Mouse (Mus musculus): ENCODE results near the gene Pde6d. TPM values are rescaled to one million over a fixed set of nuclear protein-coding genes. Genes with fewer than 3 reads are reported as not detected.

The Pde6d gene
- polyA plus RNA-seq (2016; fragmentation: Nextera tagmentation; extraction: Ambion mirVana): 44.0 and 48.0 TPM in 2 replicates

DNA sequence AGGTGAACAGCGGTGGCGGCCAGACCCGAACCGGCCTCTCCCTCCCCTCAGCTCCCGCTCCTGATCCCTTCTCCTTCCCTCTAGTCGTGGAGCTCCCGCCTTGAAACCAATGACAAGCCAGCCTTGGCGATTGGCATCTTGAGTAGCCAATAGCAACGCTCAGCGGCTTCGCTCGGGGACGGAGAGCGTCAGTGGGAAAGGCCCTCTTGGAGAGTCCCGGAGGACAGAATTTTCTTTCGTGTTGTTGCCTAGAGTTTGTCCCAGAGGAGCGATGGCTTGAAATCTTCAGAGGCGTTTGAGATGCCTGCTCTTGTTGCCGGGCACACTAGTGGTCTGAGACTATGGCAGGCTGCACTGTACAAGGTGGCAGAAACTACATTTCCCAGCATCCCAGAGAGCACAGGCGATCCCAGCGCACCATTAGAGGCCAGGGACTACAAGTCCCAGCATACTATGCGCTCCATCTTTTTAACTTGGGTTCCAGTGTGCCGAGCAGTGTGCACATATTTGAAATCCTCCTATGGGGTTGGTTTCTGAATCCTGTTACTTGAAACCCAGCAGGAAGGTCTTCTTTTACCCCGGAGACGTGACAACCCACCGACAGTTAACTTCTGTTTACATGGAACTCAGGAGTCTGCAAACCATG lies at the start of gene Pde6d, which contains the start of gene Cops7b:
Gene Pde6d, minus strand, starts transcription at position 179 of the 646 bp plus-strand sequence.
Gene Cops7b, plus strand, starts transcription at position 454 of the 646 bp plus-strand sequence.
- peak within 1 kb of the TSS; percentile 92 for H3K9ac ChIP-seq

GRCm38 (mm10) chr1:86630527-86630926 lies 48.1 kb upstream of the Pde6d start:
- Histone ChIP-seq H3K4me3 (no peak overlapping the region), H3K9me3 (replicated peaks) (no peaks in the 10 kb centered on the region), H3K4me2 (no peak overlapping the region), H3K27me3 (replicated peaks) (no peaks in the 10 kb centered on the region), H3K27ac (no peak overlapping the region), H3K9ac (no peak overlapping the region), H3K36me3 (no peaks in the 10 kb centered on the region), H3K4me1 (no peaks in the 10 kb centered on the region)
- WGBS (ENCODE audit: insufficient replicate concordance): 56% methylated on average over 4 of the region's 4 CpGs
- no peak for ATAC-seq

More for the DNA sequence above, at the start of gene Pde6d, which contains the start of gene Cops7b:
- WGBS (ENCODE audit: insufficient replicate concordance): under 1% methylated on average over 26 of the region's 26 CpGs
- no peaks in the 10 kb centered on the region for H3K27me3 ChIP-seq (replicated peaks)
- peak; percentile 97 for ATAC-seq
- H3K27ac ChIP-seq: peak within 1 kb of the TSS; percentile 74
- peak within 1 kb of the TSS; percentile 94 for H3K4me2 ChIP-seq
- no peaks in the 10 kb centered on the region for H3K9me3 ChIP-seq (replicated peaks)
- H3K36me3 ChIP-seq: peaks cover 5% of the 10 kb centered on the region; the same call in 1 of the 2 replicates
- peaks cover 42% of the 10 kb centered on the region for H3K4me1 ChIP-seq
- peak within 1 kb of the TSS; percentile 83 for H3K4me3 ChIP-seq

DNA sequence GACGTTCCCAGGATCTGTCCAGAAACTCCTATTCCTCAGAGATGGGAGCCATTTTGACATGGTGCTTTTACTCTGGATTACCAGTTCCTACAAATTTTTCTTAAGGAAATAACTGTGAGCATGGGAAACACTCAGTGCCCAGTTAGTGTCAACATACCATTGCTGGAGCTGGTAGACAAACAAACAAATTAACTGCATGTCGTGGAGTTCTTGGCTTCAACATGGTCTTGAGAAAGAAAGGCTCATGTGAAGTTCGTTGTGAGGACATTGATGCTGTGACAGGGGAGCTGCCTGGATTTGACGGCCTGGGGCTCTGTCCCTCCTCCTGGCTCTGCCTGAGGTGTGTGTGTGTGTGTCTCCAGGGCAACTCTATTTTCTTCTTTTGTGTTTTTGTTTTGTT lies 47.5 kb upstream of the Pde6d start:
- Histone ChIP-seq H3K27me3 (replicated peaks) (no peaks in the 10 kb centered on the region), H3K27ac (no peak overlapping the region), H3K9me3 (replicated peaks) (no peaks in the 10 kb centered on the region), H3K4me1 (no peaks in the 10 kb centered on the region), H3K9ac (no peak overlapping the region), H3K4me3 (no peak overlapping the region), H3K4me2 (no peak overlapping the region), H3K36me3 (no peaks in the 10 kb centered on the region)
- ATAC-seq: no peak
- WGBS (ENCODE audit: insufficient replicate concordance): 50% methylated on average over 4 of the region's 4 CpGs

- WGBS (ENCODE audit: insufficient replicate concordance): 64% methylated on average over 3 of the region's 3 CpGs
- no peak for ATAC-seq
- H3K27me3 ChIP-seq (replicated peaks): no peaks in the 10 kb centered on the region
These were observed 45.8 kb upstream of the Pde6d start for GRCm38 (mm10) chr1:86628270-86628669.

DNA sequence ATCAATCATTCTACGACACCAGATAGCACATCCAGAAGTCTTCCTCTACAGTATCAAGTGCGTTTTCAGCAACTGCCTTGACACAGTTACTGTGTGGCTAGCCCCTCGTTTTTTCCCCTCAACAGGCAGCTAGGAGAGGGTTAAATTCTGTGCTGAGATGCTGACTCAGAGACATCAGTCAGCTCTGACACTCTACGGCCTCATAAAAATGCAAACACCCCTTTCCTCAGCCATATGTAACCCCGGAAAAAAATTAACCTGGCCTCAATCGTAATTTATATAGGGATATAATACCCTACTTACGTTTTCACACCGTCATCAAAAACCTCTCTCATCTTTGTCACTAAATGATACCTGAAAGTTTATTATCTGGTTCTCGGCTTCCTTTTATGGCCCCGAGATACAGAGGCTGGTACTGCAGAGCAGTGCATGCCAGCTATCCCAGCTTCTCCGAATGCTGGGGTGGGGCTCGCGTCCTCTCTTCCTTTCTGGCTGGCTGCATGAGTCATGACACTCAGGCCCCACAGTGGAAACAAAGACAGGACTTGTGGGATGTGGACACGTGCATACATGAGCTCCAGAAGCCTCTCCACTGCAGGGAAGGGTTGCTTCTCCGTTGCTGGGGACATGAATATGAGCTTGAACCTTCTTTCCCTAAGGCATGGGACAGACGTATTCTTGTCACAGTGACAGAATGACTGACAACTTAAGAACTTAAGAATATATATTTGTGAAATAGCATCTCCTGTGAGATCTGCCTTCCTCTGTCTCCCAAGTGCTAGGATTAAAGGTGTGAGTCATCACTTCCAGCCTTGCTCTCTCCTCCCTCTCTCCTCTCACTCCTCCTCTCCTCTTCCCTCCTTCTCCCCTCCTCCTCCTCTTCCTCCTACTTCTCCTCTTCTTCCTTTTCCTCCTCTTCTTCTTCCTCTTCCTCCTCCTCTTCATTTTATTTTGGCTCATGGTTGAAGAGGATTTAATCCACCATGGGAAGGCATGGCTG lies 40.9 kb upstream of the Pde6d start:
- WGBS (ENCODE audit: insufficient replicate concordance): 50% methylated on average over 16 of the region's 16 CpGs

More at GRCm38 (mm10) chr1:86628270-86628669, 45.8 kb upstream of the Pde6d start:
- Histone ChIP-seq H3K9ac (no peak overlapping the region), H3K4me2 (no peak overlapping the region), H3K4me3 (no peak overlapping the region), H3K36me3 (no peaks in the 10 kb centered on the region), H3K27ac (no peak overlapping the region), H3K4me1 (no peaks in the 10 kb centered on the region), H3K9me3 (replicated peaks) (no peaks in the 10 kb centered on the region)

GRCm38 (mm10) chr1:86622296-86622695 lies 39.9 kb upstream of the Pde6d start:
- Histone ChIP-seq H3K27me3 (replicated peaks) (no peaks in the 10 kb centered on the region), H3K4me3 (no peak overlapping the region), H3K27ac (no peak overlapping the region), H3K4me1 (no peaks in the 10 kb centered on the region), H3K9ac (no peak overlapping the region), H3K4me2 (no peak overlapping the region), H3K9me3 (replicated peaks) (no peaks in the 10 kb centered on the region), H3K36me3 (no peaks in the 10 kb centered on the region)
- 64% methylated on average over 2 of the region's 2 CpGs for WGBS (ENCODE audit: insufficient replicate concordance)
- no peak for ATAC-seq

More for the DNA sequence above, 40.9 kb upstream of the Pde6d start:
- ATAC-seq: no peak
- no peak overlapping the region for H3K4me3 ChIP-seq
- no peaks in the 10 kb centered on the region for H3K27me3 ChIP-seq (replicated peaks)
- no peaks in the 10 kb centered on the region for H3K36me3 ChIP-seq
- H3K9ac ChIP-seq: no peak overlapping the region
- no peaks in the 10 kb centered on the region for H3K4me1 ChIP-seq
- H3K9me3 ChIP-seq (replicated peaks): no peaks in the 10 kb centered on the region
- H3K4me2 ChIP-seq: no peak overlapping the region
- H3K27ac ChIP-seq: no peak overlapping the region

GRCm38 (mm10) chr1:86618454-86619125 lies 36.2 kb upstream of the Pde6d start:
- Histone ChIP-seq H3K4me3 (no peak overlapping the region), H3K4me1 (no peaks in the 10 kb centered on the region), H3K4me2 (no peak overlapping the region), H3K27ac (no peak overlapping the region), H3K27me3 (replicated peaks) (no peaks in the 10 kb centered on the region), H3K9ac (no peak overlapping the region), H3K9me3 (replicated peaks) (no peaks in the 10 kb centered on the region), H3K36me3 (no peaks in the 10 kb centered on the region)
- 54% methylated on average over 10 of the region's 10 CpGs for WGBS (ENCODE audit: insufficient replicate concordance)
- ATAC-seq: no peak

GRCm38 (mm10) chr1:86614269-86614668 lies 31.8 kb upstream of the Pde6d start:
- Histone ChIP-seq H3K27ac (no peak overlapping the region), H3K9ac (no peak overlapping the region), H3K4me1 (no peaks in the 10 kb centered on the region), H3K4me3 (no peak overlapping the region), H3K9me3 (replicated peaks) (no peaks in the 10 kb centered on the region), H3K36me3 (0 out of 2 replicates have a peak, but pooled peaks cover 5% of the 10 kb centered on the region), H3K27me3 (replicated peaks) (no peaks in the 10 kb centered on the region), H3K4me2 (no peak overlapping the region)
- ATAC-seq: no peak

DNA sequence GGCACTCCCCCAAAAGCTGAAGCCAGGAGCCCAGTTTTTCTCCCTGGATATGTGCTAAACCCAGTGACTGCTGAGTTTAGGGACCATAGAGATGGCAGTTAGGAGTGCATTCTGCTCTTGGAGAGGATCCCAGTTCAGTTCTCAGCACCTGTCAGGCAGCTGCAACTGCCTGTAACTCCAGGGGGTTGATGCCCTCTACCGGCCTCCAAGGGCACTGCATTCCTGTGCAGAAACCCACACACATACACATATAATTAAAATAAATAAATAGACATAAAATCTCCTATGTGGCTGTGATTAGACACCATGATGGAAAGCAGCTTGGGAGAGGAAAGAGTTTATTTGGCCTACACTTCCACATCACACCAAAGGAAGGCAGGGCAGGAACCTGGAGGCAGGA lies 29.7 kb upstream of the Pde6d start:
- Histone ChIP-seq H3K9me3 (replicated peaks) (no peaks in the 10 kb centered on the region), H3K27me3 (replicated peaks) (no peaks in the 10 kb centered on the region), H3K4me1 (no peaks in the 10 kb centered on the region), H3K4me3 (no peak overlapping the region), H3K36me3 (peaks cover 25% of the 10 kb centered on the region), H3K9ac (no peak overlapping the region), H3K27ac (no peak overlapping the region), H3K4me2 (no peak overlapping the region)
- WGBS (ENCODE audit: insufficient replicate concordance): 45% methylated on average over 1 of the region's 1 CpGs
- no peak for ATAC-seq

GRCm38 (mm10) chr1:86610954-86611353 lies 28.5 kb upstream of the Pde6d start:
- Histone ChIP-seq H3K4me2 (no peak overlapping the region), H3K9me3 (replicated peaks) (no peaks in the 10 kb centered on the region), H3K9ac (no peak overlapping the region), H3K4me1 (no peaks in the 10 kb centered on the region), H3K27me3 (replicated peaks) (no peaks in the 10 kb centered on the region), H3K27ac (no peak overlapping the region), H3K4me3 (no peak overlapping the region), H3K36me3 (peaks cover 34% of the 10 kb centered on the region)
- 40% methylated on average over 1 of the region's 1 CpGs for WGBS (ENCODE audit: insufficient replicate concordance)
- peak; percentile 77 for ATAC-seq

DNA sequence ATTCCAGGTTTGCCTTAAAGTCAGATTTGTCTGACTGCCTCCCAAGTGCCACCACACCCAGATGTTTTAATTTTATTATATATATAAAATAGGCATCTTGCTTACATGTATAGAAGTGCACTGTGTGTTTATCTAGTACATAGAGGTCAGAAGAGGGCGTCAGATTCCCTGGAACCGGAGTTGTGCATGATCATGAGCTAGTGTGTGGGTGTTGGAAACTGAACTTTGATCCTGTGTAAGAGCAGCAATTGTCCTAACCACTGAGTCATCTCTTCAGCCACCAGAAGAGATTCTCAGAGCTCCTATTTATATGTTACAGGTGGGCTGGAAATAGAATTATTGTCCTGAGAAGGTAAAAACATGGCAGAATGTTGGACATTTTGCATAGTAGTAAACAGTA lies 17.7 kb upstream of the Pde6d start:
- Histone ChIP-seq H3K4me2 (no peak overlapping the region), H3K27ac (no peak overlapping the region), H3K4me3 (no peak overlapping the region), H3K9ac (no peak overlapping the region), H3K36me3 (peaks cover 99% of the 10 kb centered on the region), H3K4me1 (no peaks in the 10 kb centered on the region), H3K9me3 (replicated peaks) (no peaks in the 10 kb centered on the region), H3K27me3 (replicated peaks) (no peaks in the 10 kb centered on the region)
- ATAC-seq: no peak
- 82% methylated on average over 2 of the region's 2 CpGs for WGBS (ENCODE audit: insufficient replicate concordance)

All from liver, embryonic 12.5 days (tissue).